Mouse (Mus musculus) hematopoietic multipotent progenitor cell, adult 10-12 weeks (in vitro differentiated cells): ENCODE data around the gene Adat1. TPM values are rescaled to one million over a fixed set of nuclear protein-coding genes. Genes with fewer than 3 reads are reported as not detected.

Experiments used
- polyA plus RNA-seq: library from polyadenylated mRNA; stranded (reverse); fragments of >175 nt; gene quantifications from 2 replicates; pipeline ENCODE4 v1.2.3, GENCODE M21; 2012; ENCODE audit warnings: low replicate concordance

Adat1 gene
- polyA plus RNA-seq, result 0.75 and 3.0 TPM in 2 replicates

GRCm38 (mm10) chr8:111992013-111992702 lies at the start of gene Adat1:
Adat1 (minus strand) TSS chr8:111992302.

GRCm38 (mm10) chr8:112014936-112015335 lies 22.8 kb upstream of the Adat1 start, which contains the start of gene Gm6793:
Gm6793 (minus strand) TSS chr8:112015036.

GRCm38 (mm10) chr8:112010997-112011815 lies 19.1 kb upstream of the Adat1 start, which contains the start of the genes Kars and Terf2ip:
Kars (minus strand) TSS chr8:112011323.
Terf2ip (plus strand) TSS chr8:112011398.

GRCm38 (mm10) chr8:111940171-111941100 lies 51.7 kb downstream of the Adat1 start, which contains the start of gene Gabarapl2:
Gabarapl2 (plus strand) TSS chr8:111940703.

GRCm38 (mm10) chr8:111933348-111934076 lies 58.6 kb downstream of the Adat1 start, which contains the start of gene Tmem231:
Tmem231 (minus strand) TSS chr8:111933881.

Other genes starting within 250 kb of the Adat1 start
- gene Bcar1, start 248.5 kb downstream of the Adat1 start, polyA plus RNA-seq, result 1.0 and 2.4 TPM in 2 replicates
- 3.0 and 14.7 TPM in 2 replicates for gene Cfdp1, start 138.0 kb downstream of the Adat1 start, polyA plus RNA-seq
- gene Tmem170, start 115.6 kb downstream of the Adat1 start, polyA plus RNA-seq, result 0.89 and 0.90 TPM in 2 replicates
- not detected in 2 replicates for gene Chst5, start 81.9 kb downstream of the Adat1 start, polyA plus RNA-seq
- 4.4 and 4.7 TPM in 2 replicates for gene Tmem231, start 58.4 kb downstream of the Adat1 start, polyA plus RNA-seq
- gene Gabarapl2, start 51.6 kb downstream of the Adat1 start, polyA plus RNA-seq, result 3.5 and 7.0 TPM in 2 replicates
- 16.3 and 40.2 TPM in 2 replicates for gene Kars, start 19.0 kb upstream of the Adat1 start, polyA plus RNA-seq
- 8.3 and 13.2 TPM in 2 replicates for gene Terf2ip, start 19.1 kb upstream of the Adat1 start, polyA plus RNA-seq
- 0.12 and 0.22 TPM in 2 replicates for gene Gm6793, start 22.7 kb upstream of the Adat1 start, polyA plus RNA-seq